Mouse (Mus musculus) stomach, embryonic 16.5 days (tissue): Measurements from ENCODE around the gene Gzmm. TPM values are rescaled to one million over a fixed set of nuclear protein-coding genes. Genes with fewer than 3 reads are reported as not detected.
A peak's percentile ranks its signal among the peaks of the same experiment; 100 is the strongest.

Experiments
- ATAC-seq: fragments of 200-750 bp; cut with Nextera tagmentation; 2 replicates; pipeline ENCODE4 v1.8.0; 2017; ENCODE audit warnings: moderate number of reproducible peaks, moderate TSS enrichment; ENCODE audit not compliant: insufficient read depth, low FRiP score
- H3K27ac ChIP-seq: fragments of 300-500 bp; sonication (generic); 2 replicates; pipeline ENCODE4 v1.5.1; 2014; ENCODE audit warnings: low read length
- H3K27me3 ChIP-seq: fragments of 300-500 bp; sonication (generic); 2 replicates; pipeline ENCODE4 v1.6.1; 2014; ENCODE audit warnings: low read length, control low read depth, mixed read lengths; ENCODE audit not compliant: control insufficient read depth, insufficient read depth
- H3K36me3 ChIP-seq: fragments of 300-500 bp; sonication (generic); 2 replicates; pipeline ENCODE4 v1.6.1; 2014; ENCODE audit warnings: low read length; ENCODE audit not compliant: control insufficient read depth, insufficient read depth
- H3K4me1 ChIP-seq: fragments of 300-500 bp; sonication (generic); 2 replicates; pipeline ENCODE4 v1.6.1; 2014; ENCODE audit warnings: low read length, control low read depth, mixed read lengths; ENCODE audit not compliant: control insufficient read depth, insufficient read depth
- H3K4me2 ChIP-seq: fragments of 300-500 bp; sonication (generic); 2 replicates; pipeline ENCODE4 v1.6.1; 2014; ENCODE audit warnings: low read depth, low read length, mixed read lengths
- H3K4me3 ChIP-seq: fragments of 300-500 bp; sonication (generic); replicated peaks from 2 replicates; pipeline ENCODE4 v1.5.1; 2014; ENCODE audit warnings: mild to moderate bottlenecking, low read length
- H3K9ac ChIP-seq: fragments of 300-500 bp; sonication (generic); 2 replicates; pipeline ENCODE4 v1.6.1; 2014; ENCODE audit warnings: low read length
- H3K9me3 ChIP-seq: fragments of 300-500 bp; sonication (generic); replicated peaks from 2 replicates; pipeline ENCODE4 v1.6.1; 2016; ENCODE audit warnings: low read length, control low read depth; ENCODE audit not compliant: control insufficient read depth
- WGBS: fragments of 180-500 bp; shearing (Covaris S2); extraction: QIAGEN DNeasy Blood & Tissue Kit; methylation state at CpG from one replicate; pipeline ENCODE4 v1.1.7; 2014; 5-methylcytosine and 5-hydroxymethylcytosine counted together
- polyA plus RNA-seq: library from polyadenylated mRNA; unstranded; fragments of >200 nt; fragmentation: Nextera tagmentation; extraction: Ambion mirVana; gene quantifications from 2 replicates; pipeline ENCODE4 v1.2.1, GENCODE M21; 2015

Gene Gzmm
- polyA plus RNA-seq, 1 experiment from 2014 or later = 0.44 TPM

DNA sequence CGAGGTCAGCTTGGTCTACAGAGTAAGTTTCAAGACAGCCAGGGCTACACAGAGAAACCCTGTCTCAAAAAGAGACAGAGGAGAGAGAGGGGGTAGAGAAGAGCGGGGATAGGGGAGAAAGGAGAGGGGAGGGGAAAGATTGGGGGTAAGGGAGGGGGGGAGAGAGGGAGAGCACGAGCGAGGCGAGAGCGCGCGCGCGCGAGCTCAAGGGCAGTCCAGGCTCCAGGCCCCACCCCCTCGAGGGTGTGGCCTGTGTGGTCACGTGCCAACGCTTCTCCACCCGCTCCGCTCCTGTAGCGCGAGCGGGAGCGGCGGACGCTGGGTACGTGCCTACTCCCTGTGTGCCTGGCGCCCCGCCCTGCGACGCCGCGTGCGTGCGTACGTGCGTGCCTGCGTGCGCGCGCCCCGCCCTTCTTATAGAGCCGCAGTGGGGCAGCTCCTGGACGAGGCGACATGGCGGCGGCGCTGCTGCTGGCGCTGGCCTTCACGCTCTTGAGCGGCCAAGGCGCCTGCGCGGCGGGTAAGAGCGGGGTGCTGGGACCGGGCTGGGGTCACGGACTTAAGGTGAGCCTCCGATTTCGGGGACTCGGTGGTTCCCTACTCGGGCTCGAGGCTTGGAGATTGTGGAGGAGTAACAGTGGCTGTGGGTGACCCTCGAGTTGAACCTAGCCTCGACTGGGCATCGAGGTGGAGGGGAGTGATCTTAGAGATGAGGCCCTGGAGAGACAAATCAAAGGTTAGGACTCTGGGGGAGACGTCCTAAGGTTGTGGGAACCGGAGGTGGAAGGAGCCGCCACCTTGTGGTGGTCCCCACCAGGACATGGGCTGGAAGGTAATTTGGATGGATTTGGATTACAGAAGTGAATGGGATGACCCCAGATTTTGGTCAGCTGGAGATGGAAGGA is 15.5 kb downstream of the Gzmm start, which contains the start of gene Bsg:
TSS of gene Bsg (plus strand) at position 427 of the 905 bp plus-strand sequence.
- peak within 1 kb of the TSS; percentile 91 for H3K4me2 ChIP-seq
- H3K4me3 ChIP-seq = peak within 1 kb of the TSS; percentile 89
- ATAC-seq = peak; percentile 95
- peaks cover 35% of the 10 kb centered on the region for H3K4me1 ChIP-seq
- H3K9ac ChIP-seq = peak within 1 kb of the TSS; percentile 98
- peak within 1 kb of the TSS; percentile 90 for H3K27ac ChIP-seq
- peaks cover 9% of the 10 kb centered on the region for H3K36me3 ChIP-seq
- under 1% methylated on average over 65 of the region's 65 CpGs for WGBS
- no peaks in the 10 kb centered on the region for H3K9me3 ChIP-seq
- no peaks in the 10 kb centered on the region for H3K27me3 ChIP-seq

GRCm38 (mm10) chr10:79704970-79705360 is 16.1 kb downstream of the Gzmm start:
- Histone ChIP-seq H3K4me3 (peak overlapping the region; percentile 89), H3K27me3 (no peaks in the 10 kb centered on the region), H3K36me3 (peaks cover 13% of the 10 kb centered on the region), H3K27ac (peak overlapping the region; percentile 90), H3K4me1 (peaks cover 35% of the 10 kb centered on the region), H3K9ac (peak overlapping the region; percentile 98), H3K9me3 (no peaks in the 10 kb centered on the region), H3K4me2 (peak overlapping the region; percentile 91)
- WGBS = 3% methylated on average over 10 of the region's 10 CpGs
- no peak for ATAC-seq

GRCm38 (mm10) chr10:79705951-79706350 is 17.1 kb downstream of the Gzmm start:
- Histone ChIP-seq H3K27me3 (no peaks in the 10 kb centered on the region), H3K4me3 (peak overlapping the region; percentile 89), H3K4me2 (peak overlapping the region; percentile 91), H3K4me1 (peaks cover 35% of the 10 kb centered on the region), H3K9me3 (no peaks in the 10 kb centered on the region), H3K9ac (peak overlapping the region; percentile 98), H3K36me3 (peaks cover 23% of the 10 kb centered on the region), H3K27ac (no peak overlapping the region)
- no peak for ATAC-seq
- WGBS = 74% methylated on average over 5 of the region's 5 CpGs

GRCm38 (mm10) chr10:79706406-79707094 is 17.7 kb downstream of the Gzmm start:
- peak overlapping the region; percentile 91 for H3K4me2 ChIP-seq
- H3K4me1 ChIP-seq = peaks cover 31% of the 10 kb centered on the region
- 74% methylated on average over 5 of the region's 5 CpGs for whole genome bisulfite sequencing
- ATAC-seq = no peak
- peak overlapping the region; percentile 98 for H3K9ac ChIP-seq
- H3K27me3 ChIP-seq = no peaks in the 10 kb centered on the region
- no peak overlapping the region for H3K27ac ChIP-seq
- peak overlapping the region; percentile 89 for H3K4me3 ChIP-seq
- peaks cover 28% of the 10 kb centered on the region for H3K36me3 ChIP-seq
- no peaks in the 10 kb centered on the region for H3K9me3 ChIP-seq

DNA sequence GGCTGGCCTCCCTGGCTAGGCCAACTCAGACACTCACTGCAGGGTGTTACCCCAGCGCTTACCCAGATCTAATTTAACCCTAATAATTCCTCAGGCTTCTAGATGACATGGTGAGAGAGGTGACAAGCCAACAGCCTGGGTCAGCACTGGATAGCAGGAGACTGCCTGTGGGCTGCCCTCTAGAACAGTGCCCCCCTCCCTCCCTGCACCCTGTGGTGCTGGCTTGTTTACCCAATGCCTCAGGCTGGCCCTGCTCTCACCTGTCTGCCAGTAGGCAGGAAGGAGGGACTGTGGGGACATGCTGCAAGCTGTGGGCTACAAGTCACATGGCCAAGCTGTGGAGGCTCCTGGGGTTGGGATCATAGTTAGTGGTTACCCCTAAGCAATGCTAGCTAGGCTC is 18.3 kb downstream of the Gzmm start:
- no peaks in the 10 kb centered on the region for H3K27me3 ChIP-seq
- peak overlapping the region; percentile 91 for H3K4me2 ChIP-seq
- H3K4me1 ChIP-seq = peaks cover 24% of the 10 kb centered on the region
- 65% methylated on average over 1 of the region's 1 CpGs for WGBS
- no peak overlapping the region for H3K4me3 ChIP-seq
- no peak for ATAC-seq
- peaks cover 34% of the 10 kb centered on the region for H3K36me3 ChIP-seq
- no peaks in the 10 kb centered on the region for H3K9me3 ChIP-seq
- no peak overlapping the region; the same call in 1 of the 2 replicates for H3K9ac ChIP-seq
- H3K27ac ChIP-seq = no peak overlapping the region

- H3K27ac ChIP-seq = peak overlapping the region; percentile 25; the same call in 1 of the 2 replicates
- no peaks in the 10 kb centered on the region for H3K9me3 ChIP-seq
- H3K9ac ChIP-seq = no peak overlapping the region
- 54% methylated on average over 4 of the region's 4 CpGs for WGBS
- ATAC-seq = no peak
- H3K36me3 ChIP-seq = peaks cover 34% of the 10 kb centered on the region
- no peak overlapping the region for H3K4me3 ChIP-seq
- H3K4me1 ChIP-seq = peaks cover 23% of the 10 kb centered on the region
- no peaks in the 10 kb centered on the region for H3K27me3 ChIP-seq
- H3K4me2 ChIP-seq = no peak overlapping the region
These were observed 18.9 kb downstream of the Gzmm start for GRCm38 (mm10) chr10:79707759-79708158.

- ATAC-seq = no peak
- Histone ChIP-seq H3K9ac (no peak overlapping the region), H3K36me3 (peaks cover 34% of the 10 kb centered on the region), H3K4me1 (peaks cover 23% of the 10 kb centered on the region), H3K27ac (no peak overlapping the region), H3K4me2 (no peak overlapping the region), H3K4me3 (no peak overlapping the region), H3K9me3 (no peaks in the 10 kb centered on the region), H3K27me3 (no peaks in the 10 kb centered on the region)
- WGBS = 90% methylated on average over 21 of the region's 21 CpGs
These were observed 19.8 kb downstream of the Gzmm start for GRCm38 (mm10) chr10:79708668-79709067.

- 55% methylated on average over 7 of the region's 7 CpGs for WGBS
These were observed 20.5 kb downstream of the Gzmm start for GRCm38 (mm10) chr10:79709307-79709706.

DNA sequence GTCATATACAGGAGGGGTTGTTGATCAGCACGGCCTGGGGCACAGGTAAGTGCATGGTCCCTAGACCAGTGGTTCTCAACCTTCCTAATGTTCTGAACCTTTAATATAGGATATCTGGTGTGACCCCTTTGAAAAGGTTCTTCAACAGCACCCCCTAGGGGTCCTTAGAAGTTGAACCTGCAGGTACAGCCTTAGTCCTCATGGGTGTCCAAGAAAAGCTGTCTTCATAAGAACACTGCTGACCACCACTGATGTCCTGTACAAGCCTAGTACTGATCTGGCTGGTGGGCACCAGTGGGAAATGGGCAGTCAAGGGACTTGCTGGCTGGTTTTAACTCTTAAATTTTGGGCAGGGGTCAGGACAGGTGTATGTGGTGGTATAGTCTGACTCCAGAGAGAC is 23.2 kb downstream of the Gzmm start:
- Histone ChIP-seq H3K4me3 (no peak overlapping the region), H3K36me3 (peaks cover 34% of the 10 kb centered on the region), H3K9ac (no peak overlapping the region), H3K9me3 (no peaks in the 10 kb centered on the region), H3K4me2 (no peak overlapping the region), H3K27me3 (peaks cover 28% of the 10 kb centered on the region), H3K4me1 (peaks cover 8% of the 10 kb centered on the region), H3K27ac (no peak overlapping the region)
- peak; percentile 6; the same call in 1 of the 2 replicates for ATAC-seq
- 85% methylated on average over 1 of the region's 1 CpGs for WGBS

More at GRCm38 (mm10) chr10:79709307-79709706, 20.5 kb downstream of the Gzmm start:
- Histone ChIP-seq H3K27ac (no peak overlapping the region), H3K9me3 (no peaks in the 10 kb centered on the region), H3K4me3 (no peak overlapping the region), H3K36me3 (peaks cover 34% of the 10 kb centered on the region), H3K27me3 (peaks cover 6% of the 10 kb centered on the region; the same call in 1 of the 2 replicates), H3K4me2 (no peak overlapping the region), H3K4me1 (peaks cover 23% of the 10 kb centered on the region), H3K9ac (no peak overlapping the region)
- ATAC-seq = no peak
